In genomic region chr9:64281105-64281780, GRCm38 (mm10) we compare ENCODE assay signal across 7 mouse cellular contexts. TPM values are rescaled to one million over a fixed set of nuclear protein-coding genes. Genes with fewer than 3 reads are reported as not detected.
DNase-seq lines count a peak whose midpoint lies in the region; ATAC-seq lines count a peak whose summit lies in the region.

Gene Tipin (plus strand): TSS chr9:64281581.

- 3% methylated on average over 46 of the region's 46 CpGs for WGBS in embryonic facial prominence, embryonic 12.5 days
- WGBS in limb, embryonic 11.5 days: 3% methylated on average over 46 of the region's 46 CpGs
- whole genome bisulfite sequencing in midbrain, embryonic 14.5 days: 4% methylated on average over 46 of the region's 46 CpGs

- H3K9ac ChIP-seq in embryonic facial prominence, embryonic 12.5 days: peak within 1 kb of the TSS; percentile 94
- peak within 1 kb of the TSS; percentile 93 for H3K9ac ChIP-seq in limb, embryonic 11.5 days (ENCODE audit: low read length)
- H3K9ac ChIP-seq in midbrain, embryonic 14.5 days (replicated peaks; ENCODE audit: low read length): peak within 1 kb of the TSS; percentile 93

- peak within 1 kb of the TSS; percentile 81 for H3K4me3 ChIP-seq in embryonic facial prominence, embryonic 12.5 days
- peak within 1 kb of the TSS; percentile 63 for H3K4me3 ChIP-seq in limb, embryonic 11.5 days (ENCODE audit: low read depth, low read length)
- peak within 1 kb of the TSS; percentile 79 for H3K4me3 ChIP-seq in midbrain, embryonic 14.5 days (replicated peaks; ENCODE audit: low read depth, low read length)

- no peaks in the 10 kb centered on the region for H3K27me3 ChIP-seq in embryonic facial prominence, embryonic 12.5 days
- no peaks in the 10 kb centered on the region for H3K27me3 ChIP-seq in limb, embryonic 11.5 days (ENCODE audit: control insufficient read depth, insufficient read depth, low read length)
- no peaks in the 10 kb centered on the region for H3K27me3 ChIP-seq in midbrain, embryonic 14.5 days (ENCODE audit: control insufficient read depth, insufficient read depth, low read length)

- peak within 1 kb of the TSS; percentile 97 for H3K27ac ChIP-seq in embryonic facial prominence, embryonic 12.5 days
- H3K27ac ChIP-seq in limb, embryonic 11.5 days (replicated peaks; ENCODE audit: low read depth, low read length): peak within 1 kb of the TSS; percentile 95
- H3K27ac ChIP-seq in midbrain, embryonic 14.5 days (replicated peaks; ENCODE audit: low read depth, low read length): peak within 1 kb of the TSS; percentile 82

- H3K4me2 ChIP-seq in embryonic facial prominence, embryonic 12.5 days (replicated peaks): peak within 1 kb of the TSS; percentile 71
- peak within 1 kb of the TSS; percentile 55 for H3K4me2 ChIP-seq in limb, embryonic 11.5 days (ENCODE audit: low read depth, severe bottlenecking)
- peak within 1 kb of the TSS; percentile 74 for H3K4me2 ChIP-seq in midbrain, embryonic 14.5 days (ENCODE audit: low read length)

- H3K36me3 ChIP-seq in embryonic facial prominence, embryonic 12.5 days: no peaks in the 10 kb centered on the region
- H3K36me3 ChIP-seq in limb, embryonic 11.5 days (ENCODE audit: control insufficient read depth, insufficient read depth, low read length): no peaks in the 10 kb centered on the region
- H3K36me3 ChIP-seq in midbrain, embryonic 14.5 days (ENCODE audit: control insufficient read depth, insufficient read depth, low read length): no peaks in the 10 kb centered on the region

- ATAC-seq in embryonic facial prominence, embryonic 12.5 days (ENCODE audit: insufficient number of reproducible peaks, insufficient read depth, low FRiP score, low TSS enrichment): peak; percentile 89
- peak; percentile 88 for ATAC-seq in limb, embryonic 11.5 days (ENCODE audit: insufficient number of reproducible peaks, low FRiP score, low TSS enrichment, low read depth)
- ATAC-seq in midbrain, embryonic 14.5 days (ENCODE audit: low FRiP score, low TSS enrichment): peak; percentile 94

- H3K4me1 ChIP-seq in embryonic facial prominence, embryonic 12.5 days: peaks cover 7% of the 10 kb centered on the region
- peaks cover 5% of the 10 kb centered on the region for H3K4me1 ChIP-seq in limb, embryonic 11.5 days (ENCODE audit: control insufficient read depth, insufficient read depth, low read length)
- no peaks in the 10 kb centered on the region for H3K4me1 ChIP-seq in midbrain, embryonic 14.5 days (ENCODE audit: control insufficient read depth, insufficient read depth, low read length)

- DNase-seq in adrenal gland, postnatal 25 days: peak; percentile 96
- DNase-seq in heart, adult 11 months: peak; percentile 99
- peak; percentile 97 for DNase-seq in kidney, adult 18-20 months
- peak; percentile 98 for DNase-seq in limb, embryonic 11.5 days (ENCODE audit: low spot score)
- peak; percentile 97 for DNase-seq in midbrain, embryonic 14.5 days
- DNase-seq in spleen, adult 18-20 months: peak; percentile 88 to 96

- H3K9me3 ChIP-seq in embryonic facial prominence, embryonic 12.5 days: no peaks in the 10 kb centered on the region
- no peaks in the 10 kb centered on the region for H3K9me3 ChIP-seq in limb, embryonic 11.5 days (ENCODE audit: control insufficient read depth, low read length)
- H3K9me3 ChIP-seq in midbrain, embryonic 14.5 days (ENCODE audit: control insufficient read depth, low read length): no peaks in the 10 kb centered on the region

RNA-seq across cellular contexts. Expression of gene Tipin, which starts in this region (rescaled TPM):
- 17.5 and 24.7 TPM in 2 replicates for total RNA-seq in adrenal gland, postnatal 25 days (2021)
- polyA plus RNA-seq in embryonic facial prominence, embryonic 12.5 days (2016; fragmentation: Nextera tagmentation; extraction: Ambion mirVana): 213 and 231 TPM in 2 replicates
- polyA plus RNA-seq in limb, embryonic 11.5 days (2014; fragmentation: Nextera tagmentation; extraction: Ambion mirVana): 280 and 287 TPM in 2 replicates
- 79.8 and 103 TPM in 2 replicates for polyA plus RNA-seq in midbrain, embryonic 14.5 days (2014; fragmentation: Nextera tagmentation; extraction: Ambion mirVana)

Comparison
In these comparisons a context has a peak if more than half of its experiments do, and no peak if none do; other contexts are left out.
1. Peak in every context shown above with its lines: DNase-seq, ATAC-seq, H3K4me3 ChIP-seq and H3K27ac ChIP-seq.